Mouse (Mus musculus) embryonic stem cell, embryonic (primary cell): ENCODE results near the gene Slc39a8.

Source experiments
- CTCF ChIA-PET, 4 experiments: fragments of 300-600 bp in 2 of 4; fragments of 350-600 bp in 2 of 4; sonication (Branson Sonifier 250); formaldehyde crosslinking; loops; one replicate each; lab custom pipeline; 2022; ENCODE audit warnings: inconsistent platforms in 2 of 4; lab: Charles Lee
- POLR2A ChIA-PET, 4 experiments: fragments of 300-600 bp in 2 of 4; fragments of 350-600 bp in 2 of 4; sonication (Branson Sonifier 250); formaldehyde crosslinking; loops; one replicate each; lab custom pipeline; 2022; ENCODE audit warnings: antibody characterized with exemption in 4 of 4, inconsistent platforms in 1 of 4; lab: Charles Lee

Slc39a8 gene

DNA sequence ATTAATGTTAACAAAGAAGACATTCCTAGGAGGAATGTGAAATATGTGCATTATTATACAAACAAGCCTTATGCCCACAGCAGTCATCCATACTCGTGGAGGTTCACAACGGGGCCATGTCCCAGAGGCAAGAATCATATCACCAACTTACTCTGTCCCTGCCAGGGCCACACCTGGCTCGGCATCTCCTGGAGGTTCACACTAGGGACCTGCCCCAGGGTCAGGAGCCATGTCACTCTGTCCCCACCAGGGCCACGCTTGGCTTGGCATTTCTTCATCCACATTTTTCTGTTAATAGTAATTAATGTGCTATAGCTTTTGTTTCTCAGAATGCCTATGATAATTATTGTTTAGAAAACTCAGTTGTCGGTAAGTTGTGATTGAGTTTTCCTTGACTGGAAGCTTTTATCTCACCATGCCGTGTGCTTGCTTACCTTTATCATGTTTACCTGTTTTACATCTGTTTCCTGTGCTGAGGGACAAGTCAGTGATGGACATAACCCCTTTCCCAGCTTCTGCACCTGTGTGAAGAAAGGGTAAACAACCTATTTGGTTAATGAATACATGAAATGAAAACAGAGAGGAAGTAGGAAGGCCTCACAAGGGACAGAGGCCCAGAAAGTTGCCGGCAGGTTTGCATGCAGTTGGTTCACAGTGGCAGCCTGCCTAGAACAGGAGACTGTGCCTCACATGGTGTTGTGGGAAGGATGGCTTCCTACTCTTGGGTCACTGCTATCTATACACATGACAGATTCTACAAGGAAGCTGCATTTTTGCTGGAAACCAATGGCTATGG, 16.8 kb downstream of the Slc39a8 start:
- ChIA-PET POLR2A (no interaction called here), CTCF (no interaction called here)

DNA sequence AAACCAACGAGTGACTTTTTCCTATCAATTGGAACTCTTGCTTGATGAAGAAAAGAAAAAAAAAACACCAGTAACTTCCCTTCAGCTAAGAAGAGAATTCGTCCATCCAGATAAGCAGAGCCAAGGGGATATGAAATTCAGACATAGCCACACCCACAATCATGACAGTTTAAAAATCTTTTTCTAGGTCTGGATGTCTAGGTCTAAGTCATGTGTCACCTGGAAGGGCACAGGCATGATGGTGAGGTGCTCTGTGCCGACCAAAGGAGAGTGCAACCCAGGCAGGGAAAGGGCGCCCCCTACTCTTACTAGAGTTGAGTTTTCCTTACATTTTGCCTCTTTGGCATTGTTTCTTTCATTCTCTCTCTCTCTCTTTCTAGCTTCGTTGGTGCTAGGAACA, 18.1 kb downstream of the Slc39a8 start:
- ChIA-PET POLR2A (no interaction called here), CTCF (interaction anchor here in 1 of 4 experiments (0.6 kb wide), 1 partner anchor 20 kb away, joined by 9 read pairs; no protein-coding TSS in a partner anchor)

GRCm38 (mm10) chr3:135843707-135844106, 18.6 kb downstream of the Slc39a8 start:
- ChIA-PET POLR2A (no interaction called here), CTCF (interaction anchor here in 1 of 4 experiments (0.6 kb wide), 1 partner anchor 19 kb away, joined by 9 read pairs; no protein-coding TSS in a partner anchor)

DNA sequence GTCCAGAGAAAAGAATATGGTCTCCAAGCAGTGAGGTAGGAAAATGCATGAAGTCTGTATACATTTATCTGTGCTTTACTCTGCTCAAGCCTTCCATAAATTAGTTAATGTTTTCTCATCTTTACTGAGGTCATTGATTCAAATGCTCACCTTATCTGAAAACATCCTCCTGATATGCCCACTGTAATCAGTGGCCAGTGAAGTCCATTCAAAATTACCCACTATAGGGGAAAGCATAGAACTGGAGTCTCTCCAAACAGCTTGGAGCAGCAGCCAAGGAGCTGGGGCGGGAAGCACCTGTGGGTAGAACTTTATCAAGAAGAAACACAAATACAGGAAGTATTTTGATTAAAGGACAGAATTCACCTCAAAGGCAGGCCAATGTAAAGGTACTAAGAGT, 19.8 kb downstream of the Slc39a8 start:
- CTCF ChIA-PET = no interaction called here
- POLR2A ChIA-PET = no interaction called here

DNA sequence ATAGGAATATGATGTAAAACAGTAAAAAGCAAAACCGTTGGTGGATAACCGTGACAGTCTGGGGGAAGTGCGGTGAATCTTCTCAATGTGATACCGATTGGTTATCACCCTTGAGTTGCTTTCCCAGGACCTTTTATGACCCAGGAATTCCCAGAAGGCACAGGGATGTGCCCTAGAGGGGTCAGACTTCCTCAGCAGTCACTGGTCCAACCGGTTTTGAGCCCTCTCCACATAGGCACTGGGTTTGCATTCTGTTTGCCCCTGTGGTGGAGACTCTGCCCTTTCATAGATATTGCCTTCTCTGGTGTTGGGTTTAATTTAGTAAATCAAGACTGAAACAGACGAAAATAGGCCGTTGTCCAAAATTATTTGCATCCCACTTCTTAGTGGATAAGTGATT, 20.8 kb downstream of the Slc39a8 start:
- ChIA-PET CTCF (no interaction called here), POLR2A (no interaction called here)

- ChIA-PET CTCF (interaction anchor here in 1 of 4 experiments (0.6 kb wide), 1 partner anchor 215 kb away, joined by 8 read pairs; no protein-coding TSS in a partner anchor), POLR2A (interaction anchor here in 1 of 4 experiments (0.7 kb wide), 1 partner anchor 68 kb away, joined by 3 read pairs; no protein-coding TSS in a partner anchor)
These were observed 26.5 kb downstream of the Slc39a8 start for GRCm38 (mm10) chr3:135851607-135852006.

DNA sequence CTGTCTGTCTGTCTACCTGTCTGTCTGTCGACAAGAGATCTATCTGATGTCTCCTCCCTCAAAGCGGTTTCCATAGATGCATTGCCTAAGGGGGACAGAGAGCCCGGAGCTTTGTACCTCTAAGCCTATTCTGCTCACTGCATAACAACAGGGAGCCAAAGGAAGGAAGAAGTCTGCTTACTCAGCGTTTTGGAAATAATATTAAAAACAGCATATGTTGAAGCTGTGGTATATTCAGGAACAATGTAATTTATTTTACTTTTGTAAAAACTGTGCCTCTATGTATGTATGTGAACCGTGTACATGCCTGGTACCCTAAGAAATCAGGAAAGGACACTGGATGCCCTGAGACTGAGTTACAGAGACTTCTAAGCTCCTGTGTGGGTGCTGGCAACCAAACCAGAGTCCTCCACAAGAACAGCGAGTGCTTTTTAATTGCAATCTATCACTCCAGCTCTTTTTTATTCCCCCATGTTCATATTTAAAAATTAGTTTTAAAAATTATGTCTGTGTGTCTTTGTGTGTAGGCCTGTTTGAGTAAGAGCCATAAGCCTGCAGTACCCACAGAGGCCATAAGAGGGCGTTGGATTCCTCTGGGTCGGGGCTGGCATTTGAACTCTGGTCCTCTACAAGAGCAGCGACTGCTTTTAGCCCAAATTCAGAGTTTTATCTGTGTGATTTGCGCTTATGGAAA, 28.7 kb downstream of the Slc39a8 start:
- POLR2A ChIA-PET = no interaction called here
- CTCF ChIA-PET = interaction anchor here in 2 of 4 experiments (0.7 to 1.3 kb wide), 2 partner anchors 122 to 369 kb away, joined by 3 read pairs; no protein-coding TSS in a partner anchor

DNA sequence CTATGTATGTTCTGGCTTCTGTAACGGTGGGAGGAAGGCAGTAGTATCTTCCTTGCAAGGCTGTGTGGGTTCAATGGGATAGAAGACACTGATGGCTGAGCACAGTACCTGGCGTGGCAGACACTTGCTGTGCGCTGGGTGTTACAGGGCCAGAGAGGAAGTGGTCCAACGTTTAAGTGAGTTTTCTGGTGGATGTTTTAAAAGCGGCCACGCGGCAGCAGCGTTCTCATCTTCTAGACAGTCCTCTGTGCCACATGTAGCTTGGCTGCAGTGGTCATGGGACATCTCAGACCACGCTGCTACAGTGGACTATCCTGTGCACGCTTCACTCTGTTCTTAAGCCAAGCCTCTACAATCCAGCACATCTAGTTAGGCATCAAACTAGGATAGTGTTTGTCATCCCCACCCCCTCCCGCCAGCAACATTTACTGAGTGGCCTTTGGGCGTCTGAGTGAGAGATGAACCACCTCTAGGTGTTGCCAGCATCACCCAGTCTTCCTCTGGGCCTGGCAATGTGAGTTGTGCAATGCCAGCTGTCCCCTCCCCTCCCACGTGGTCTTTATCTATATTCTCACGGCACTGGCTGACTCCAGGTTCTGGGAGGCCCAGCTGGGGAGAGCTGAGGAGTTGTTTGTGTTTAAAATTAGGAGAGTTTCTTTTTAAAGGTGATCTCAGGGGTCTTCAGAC, 29.4 kb downstream of the Slc39a8 start:
- ChIA-PET POLR2A (interaction anchor here in 1 of 4 experiments (0.6 kb wide), 1 partner anchor 916 kb away, joined by 4 read pairs; no protein-coding TSS in a partner anchor), CTCF (interaction anchor here in 1 of 4 experiments (0.8 kb wide), 1 partner anchor 8 kb away, joined by 3 read pairs; no protein-coding TSS in a partner anchor)

DNA sequence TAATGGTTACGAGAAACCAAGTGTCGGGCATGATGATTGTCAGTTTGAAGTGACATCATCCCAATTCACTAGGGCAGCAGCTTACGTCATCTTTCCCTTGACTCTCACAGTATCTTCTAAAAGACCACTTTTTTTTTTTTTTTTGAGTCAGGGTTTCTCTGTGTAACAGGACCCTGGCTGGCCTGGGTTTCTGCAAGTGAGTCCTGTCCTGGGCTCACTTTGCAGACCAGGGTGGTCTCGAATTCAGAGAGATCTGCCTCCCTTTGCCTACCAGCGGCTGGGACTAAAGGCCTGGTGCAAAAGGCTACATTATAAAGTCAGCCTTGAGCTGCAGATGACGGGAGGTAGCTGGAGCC, 29.9 kb downstream of the Slc39a8 start:
- POLR2A ChIA-PET = interaction anchor here in 1 of 4 experiments (0.6 to 0.7 kb wide), 2 partner anchors 223 to 915 kb away, joined by 3 to 4 read pairs; no protein-coding TSS in a partner anchor
- CTCF ChIA-PET = interaction anchor here in 2 of 4 experiments (0.6 to 0.8 kb wide), 2 partner anchors 8 to 69 kb away, joined by 3 to 4 read pairs; no protein-coding TSS in a partner anchor

- CTCF ChIA-PET = interaction anchor here in 1 of 4 experiments (0.7 kb wide), 1 partner anchor 517 kb away, joined by 3 read pairs; no protein-coding TSS in a partner anchor
- POLR2A ChIA-PET = no interaction called here
These were observed 31.2 kb downstream of the Slc39a8 start for GRCm38 (mm10) chr3:135856303-135856702.

- CTCF ChIA-PET = no interaction called here
These were observed 32.1 kb downstream of the Slc39a8 start for GRCm38 (mm10) chr3:135857134-135857533.

GRCm38 (mm10) chr3:135859431-135859830, 34.4 kb downstream of the Slc39a8 start:
- ChIA-PET CTCF (no interaction called here), POLR2A (interaction anchor here in 1 of 4 experiments (0.7 kb wide), 1 partner anchor 337 kb away, joined by 4 read pairs; no protein-coding TSS in a partner anchor)

More at GRCm38 (mm10) chr3:135857134-135857533, 32.1 kb downstream of the Slc39a8 start:
- POLR2A ChIA-PET = no interaction called here

GRCm38 (mm10) chr3:135862804-135863203, 37.7 kb downstream of the Slc39a8 start:
- CTCF ChIA-PET = interaction anchor here (0.6 to 1.1 kb wide), 8 partner anchors 8 to 1882 kb away, joined by 3 to 9 read pairs (median 3); no protein-coding TSS in a partner anchor
- POLR2A ChIA-PET = no interaction called here

GRCm38 (mm10) chr3:135869041-135869440, 44.0 kb downstream of the Slc39a8 start:
- CTCF ChIA-PET = no interaction called here
- POLR2A ChIA-PET = no interaction called here

DNA sequence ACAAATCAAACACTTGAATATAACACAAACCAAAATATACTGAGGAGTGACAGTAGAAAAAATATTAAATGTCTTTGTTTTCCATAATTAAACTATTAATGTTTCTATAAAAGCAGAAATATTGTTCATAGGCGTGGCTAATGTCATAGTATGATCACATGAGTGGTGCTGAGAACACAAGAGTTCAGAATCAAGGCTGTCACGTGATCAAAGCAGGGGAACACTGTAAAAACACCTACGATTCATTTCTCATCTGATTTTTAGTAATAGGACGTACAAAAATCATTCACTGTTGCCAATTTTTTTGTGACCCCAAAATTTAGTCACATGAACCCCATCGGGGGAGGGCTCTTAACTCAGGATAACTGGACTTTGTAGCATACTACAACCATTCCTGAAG, 47.2 kb downstream of the Slc39a8 start:
- CTCF ChIA-PET = interaction anchor here in 1 of 4 experiments (0.6 kb wide), 1 partner anchor 8 kb away, joined by 19 read pairs; no protein-coding TSS in a partner anchor
- POLR2A ChIA-PET = no interaction called here

DNA sequence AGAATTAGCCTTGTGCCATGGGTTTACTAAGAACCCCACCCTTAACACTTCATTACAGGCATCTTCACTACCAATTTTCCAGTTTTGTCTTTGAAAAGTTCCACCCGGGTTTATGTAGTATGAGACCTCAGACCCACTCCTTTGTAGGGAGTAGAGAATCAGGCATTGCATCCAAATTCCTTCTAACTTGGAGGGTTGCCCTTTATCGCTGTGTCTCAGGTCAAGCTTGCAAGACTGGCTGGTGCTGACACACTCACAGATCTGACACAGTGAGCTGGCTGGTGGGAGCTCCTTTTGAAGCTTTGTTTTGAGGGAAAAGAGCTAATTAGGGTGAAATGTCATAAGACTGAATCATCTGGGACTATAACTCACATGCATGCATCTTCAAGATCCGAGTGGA, 48.5 kb downstream of the Slc39a8 start:
- ChIA-PET CTCF (no interaction called here), POLR2A (no interaction called here)

- ChIA-PET CTCF (no interaction called here), POLR2A (no interaction called here)
These were observed 53.0 kb downstream of the Slc39a8 start for GRCm38 (mm10) chr3:135878048-135878447.

DNA sequence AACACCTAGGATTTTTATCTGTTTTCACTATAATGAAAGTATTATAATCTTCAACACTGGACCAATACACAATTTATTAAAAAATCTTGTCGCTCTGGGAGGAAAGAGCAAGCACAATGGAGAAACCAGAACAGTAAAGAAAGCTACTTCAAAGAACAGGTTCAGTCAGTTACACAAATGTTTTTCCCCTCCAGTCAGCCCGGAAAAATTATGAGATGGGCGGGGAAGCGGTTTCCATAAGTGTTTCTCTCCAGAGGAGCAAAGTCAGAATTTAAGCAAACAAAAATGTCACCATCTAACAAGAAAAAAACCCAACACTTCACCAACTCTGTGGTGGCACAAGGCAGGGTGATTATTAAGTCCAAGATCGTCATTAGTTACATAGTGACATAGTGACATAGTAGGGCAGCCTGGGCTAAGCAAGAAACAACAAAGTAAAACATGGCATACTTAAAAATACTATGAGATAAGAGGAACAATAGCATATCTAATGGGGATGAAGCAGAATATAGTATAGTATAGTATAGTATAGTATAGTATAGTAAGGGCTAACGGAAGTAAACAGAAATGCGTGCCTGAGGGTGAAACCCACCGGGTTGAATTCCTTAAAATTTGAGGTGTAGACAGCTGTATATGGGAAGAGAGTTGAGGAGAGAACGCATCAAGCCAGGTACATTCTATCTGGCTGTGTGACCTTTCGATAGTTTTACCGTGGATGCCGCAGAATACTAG, 61.0 kb downstream of the Slc39a8 start:
- CTCF ChIA-PET = interaction anchor here (0.5 to 1.9 kb wide), 10 partner anchors 9 to 608 kb away, joined by 3 to 7 read pairs (median 3); no protein-coding TSS in a partner anchor
- POLR2A ChIA-PET = no interaction called here
